Mouse (Mus musculus) bone marrow, adult 2 months (tissue): ENCODE results near the gene Gm49373.

Experiments
- CTCF ChIP-seq: fragments of 200-500 bp; IDR thresholded peaks from 2 replicates; pipeline ENCODE4 v1.5.1; 2011; ENCODE audit warnings: low read length, control low read depth; ENCODE audit not compliant: control insufficient read depth, insufficient read depth
- POLR2A ChIP-seq: fragments of 200-500 bp; IDR thresholded peaks from 2 replicates; pipeline ENCODE4 v1.6.1; 2011; ENCODE audit warnings: low read depth, mild to moderate bottlenecking, control low read depth, low read length, borderline replicate concordance; ENCODE audit not compliant: control insufficient read depth

- TF ChIP-seq CTCF (no peak), POLR2A (no peak)
Measured at GRCm38 (mm10) chr9:21034481-21035085, 38.3 kb downstream of the Gm49373 start.
